Mouse (Mus musculus): ENCODE data around the gene Fam76b. TPM values are rescaled to one million over a fixed set of nuclear protein-coding genes. Genes with fewer than 3 reads are reported as not detected.

The Fam76b gene
- polyA plus RNA-seq, 1 experiment from 2014 or later: 20.4 TPM

GRCm38 (mm10) chr9:13871631-13872030 lies 44.1 kb downstream of the Fam76b start:
- Histone ChIP-seq H3K9me3 (ENCODE audit: control insufficient read depth, low read length) (no peaks in the 10 kb centered on the region), H3K27me3 (ENCODE audit: control insufficient read depth, insufficient read depth, low read length) (no peaks in the 10 kb centered on the region; the same call in 1 of the 2 replicates), H3K4me1 (ENCODE audit: control insufficient read depth in 2 of 2, insufficient read depth in 2 of 2, low read length in 2 of 2) (no peaks in the 10 kb centered on the region), H3K36me3 (ENCODE audit: control insufficient read depth, insufficient read depth, low read length) (no peaks in the 10 kb centered on the region), H3K27ac (replicated peaks in 1 of 2; ENCODE audit: control insufficient read depth in 1 of 2, insufficient read depth in 1 of 2, low read depth in 2 of 2, low read length in 2 of 2) (no peak overlapping the region), H3K4me3 (ENCODE audit: control insufficient read depth in 1 of 2, insufficient read depth in 1 of 2, low read depth in 1 of 2, low read length in 2 of 2) (no peak overlapping the region), H3K9ac (ENCODE audit: low read length) (no peak overlapping the region), H3K4me2 (ENCODE audit: low read length) (no peak overlapping the region)
- 85% methylated on average over 7 of the region's 7 CpGs for WGBS
- ATAC-seq (ENCODE audit: insufficient number of reproducible peaks, insufficient read depth, low FRiP score, low read depth): no peak

GRCm38 (mm10) chr9:13874359-13874758 lies 46.8 kb downstream of the Fam76b start:
- H3K4me1 ChIP-seq (ENCODE audit: control insufficient read depth in 2 of 2, insufficient read depth in 2 of 2, low read length in 2 of 2): no peaks in the 10 kb centered on the region
- no peak for ATAC-seq (ENCODE audit: insufficient number of reproducible peaks, insufficient read depth, low FRiP score, low read depth)
- H3K4me3 ChIP-seq (ENCODE audit: control insufficient read depth in 1 of 2, insufficient read depth in 1 of 2, low read depth in 1 of 2, low read length in 2 of 2): no peak overlapping the region
- 32% methylated on average over 2 of the region's 2 CpGs for WGBS
- H3K27me3 ChIP-seq (ENCODE audit: control insufficient read depth, insufficient read depth, low read length): no peaks in the 10 kb centered on the region; the same call in 1 of the 2 replicates
- no peak overlapping the region for H3K9ac ChIP-seq (ENCODE audit: low read length)
- H3K9me3 ChIP-seq (ENCODE audit: control insufficient read depth, low read length): no peaks in the 10 kb centered on the region
- H3K36me3 ChIP-seq (ENCODE audit: control insufficient read depth, insufficient read depth, low read length): no peaks in the 10 kb centered on the region
- no peak overlapping the region for H3K27ac ChIP-seq (replicated peaks in 1 of 2; ENCODE audit: control insufficient read depth in 1 of 2, insufficient read depth in 1 of 2, low read depth in 2 of 2, low read length in 2 of 2)
- no peak overlapping the region for H3K4me2 ChIP-seq (ENCODE audit: low read length)

GRCm38 (mm10) chr9:13875340-13875739 lies 47.8 kb downstream of the Fam76b start:
- ATAC-seq (ENCODE audit: insufficient number of reproducible peaks, insufficient read depth, low FRiP score, low read depth): no peak
- Histone ChIP-seq H3K4me2 (ENCODE audit: low read length) (no peak overlapping the region), H3K27ac (replicated peaks in 1 of 2; ENCODE audit: control insufficient read depth in 1 of 2, insufficient read depth in 1 of 2, low read depth in 2 of 2, low read length in 2 of 2) (no peak overlapping the region), H3K4me3 (ENCODE audit: control insufficient read depth in 1 of 2, insufficient read depth in 1 of 2, low read depth in 1 of 2, low read length in 2 of 2) (no peak overlapping the region), H3K9ac (ENCODE audit: low read length) (no peak overlapping the region), H3K9me3 (ENCODE audit: control insufficient read depth, low read length) (no peaks in the 10 kb centered on the region), H3K27me3 (ENCODE audit: control insufficient read depth, insufficient read depth, low read length) (no peaks in the 10 kb centered on the region; the same call in 1 of the 2 replicates), H3K36me3 (ENCODE audit: control insufficient read depth, insufficient read depth, low read length) (no peaks in the 10 kb centered on the region), H3K4me1 (ENCODE audit: control insufficient read depth in 2 of 2, insufficient read depth in 2 of 2, low read length in 2 of 2) (no peaks in the 10 kb centered on the region)
- 38% methylated on average over 2 of the region's 2 CpGs for WGBS

- no peak for ATAC-seq (ENCODE audit: insufficient number of reproducible peaks, insufficient read depth, low FRiP score, low read depth)
- Histone ChIP-seq H3K36me3 (ENCODE audit: control insufficient read depth, insufficient read depth, low read length) (no peaks in the 10 kb centered on the region), H3K27ac (replicated peaks in 1 of 2; ENCODE audit: control insufficient read depth in 1 of 2, insufficient read depth in 1 of 2, low read depth in 2 of 2, low read length in 2 of 2) (no peak overlapping the region), H3K9ac (ENCODE audit: low read length) (no peak overlapping the region), H3K4me2 (ENCODE audit: low read length) (no peak overlapping the region), H3K9me3 (ENCODE audit: control insufficient read depth, low read length) (no peaks in the 10 kb centered on the region), H3K27me3 (ENCODE audit: control insufficient read depth, insufficient read depth, low read length) (no peaks in the 10 kb centered on the region; the same call in 1 of the 2 replicates), H3K4me1 (ENCODE audit: control insufficient read depth in 2 of 2, insufficient read depth in 2 of 2, low read length in 2 of 2) (peaks cover 2 to 6% of the 10 kb centered on the region in 2 experiments; a peak in 1 of 4 replicates), H3K4me3 (ENCODE audit: control insufficient read depth in 1 of 2, insufficient read depth in 1 of 2, low read depth in 1 of 2, low read length in 2 of 2) (no peak overlapping the region)
- 56% methylated on average over 1 of the region's 1 CpGs for WGBS
Measured at GRCm38 (mm10) chr9:13880761-13881160, 53.2 kb downstream of the Fam76b start.

- Histone ChIP-seq H3K9me3 (ENCODE audit: control insufficient read depth, low read length) (no peaks in the 10 kb centered on the region), H3K4me2 (ENCODE audit: low read length) (no peak overlapping the region), H3K27ac (replicated peaks in 1 of 2; ENCODE audit: control insufficient read depth in 1 of 2, insufficient read depth in 1 of 2, low read depth in 2 of 2, low read length in 2 of 2) (no peak overlapping the region), H3K36me3 (ENCODE audit: control insufficient read depth, insufficient read depth, low read length) (no peaks in the 10 kb centered on the region), H3K4me1 (ENCODE audit: control insufficient read depth in 2 of 2, insufficient read depth in 2 of 2, low read length in 2 of 2) (peaks cover 2 to 6% of the 10 kb centered on the region in 2 experiments; a peak in 1 of 4 replicates), H3K27me3 (ENCODE audit: control insufficient read depth, insufficient read depth, low read length) (no peaks in the 10 kb centered on the region), H3K9ac (ENCODE audit: low read length) (no peak overlapping the region), H3K4me3 (ENCODE audit: control insufficient read depth in 1 of 2, insufficient read depth in 1 of 2, low read depth in 1 of 2, low read length in 2 of 2) (no peak overlapping the region)
- ATAC-seq (ENCODE audit: insufficient number of reproducible peaks, insufficient read depth, low FRiP score, low read depth): no peak
- 0% methylated on average over 2 of the region's 2 CpGs for WGBS
Measured at GRCm38 (mm10) chr9:13882478-13882877, 55.0 kb downstream of the Fam76b start.

GRCm38 (mm10) chr9:13888981-13889380 lies 61.5 kb downstream of the Fam76b start:
- no peak overlapping the region for H3K4me3 ChIP-seq (ENCODE audit: control insufficient read depth in 1 of 2, insufficient read depth in 1 of 2, low read depth in 1 of 2, low read length in 2 of 2)
- H3K27me3 ChIP-seq (ENCODE audit: control insufficient read depth, insufficient read depth, low read length): peaks cover 9% of the 10 kb centered on the region
- no peaks in the 10 kb centered on the region for H3K36me3 ChIP-seq (ENCODE audit: control insufficient read depth, insufficient read depth, low read length)
- H3K4me1 ChIP-seq (ENCODE audit: control insufficient read depth in 2 of 2, insufficient read depth in 2 of 2, low read length in 2 of 2): no peaks in the 10 kb centered on the region
- no peak overlapping the region for H3K27ac ChIP-seq (replicated peaks in 1 of 2; ENCODE audit: control insufficient read depth in 1 of 2, insufficient read depth in 1 of 2, low read depth in 2 of 2, low read length in 2 of 2)
- no peak for ATAC-seq (ENCODE audit: insufficient number of reproducible peaks, insufficient read depth, low FRiP score, low read depth)
- no peak overlapping the region for H3K4me2 ChIP-seq (ENCODE audit: low read length)
- H3K9ac ChIP-seq (ENCODE audit: low read length): no peak overlapping the region
- 70% methylated on average over 5 of the region's 5 CpGs for WGBS
- H3K9me3 ChIP-seq (ENCODE audit: control insufficient read depth, low read length): peaks cover 4% of the 10 kb centered on the region; the same call in 1 of the 2 replicates

- ATAC-seq (ENCODE audit: insufficient number of reproducible peaks, insufficient read depth, low FRiP score, low read depth): no peak; the same call in 1 of the 2 replicates
Measured at GRCm38 (mm10) chr9:13889657-13890056, 62.1 kb downstream of the Fam76b start.

GRCm38 (mm10) chr9:13890171-13890570 lies 62.7 kb downstream of the Fam76b start:
- H3K36me3 ChIP-seq (ENCODE audit: control insufficient read depth, insufficient read depth, low read length): no peaks in the 10 kb centered on the region
- no peak overlapping the region for H3K4me2 ChIP-seq (ENCODE audit: low read length)
- H3K9me3 ChIP-seq (ENCODE audit: control insufficient read depth, low read length): peaks cover 4% of the 10 kb centered on the region; the same call in 1 of the 2 replicates
- H3K9ac ChIP-seq (ENCODE audit: low read length): no peak overlapping the region
- no peaks in the 10 kb centered on the region for H3K4me1 ChIP-seq (ENCODE audit: control insufficient read depth in 2 of 2, insufficient read depth in 2 of 2, low read length in 2 of 2)
- no peak overlapping the region for H3K4me3 ChIP-seq (ENCODE audit: control insufficient read depth in 1 of 2, insufficient read depth in 1 of 2, low read depth in 1 of 2, low read length in 2 of 2)
- 53% methylated on average over 5 of the region's 5 CpGs for WGBS
- H3K27ac ChIP-seq (replicated peaks in 1 of 2; ENCODE audit: control insufficient read depth in 1 of 2, insufficient read depth in 1 of 2, low read depth in 2 of 2, low read length in 2 of 2): no peak overlapping the region
- no peak for ATAC-seq (ENCODE audit: insufficient number of reproducible peaks, insufficient read depth, low FRiP score, low read depth)
- H3K27me3 ChIP-seq (ENCODE audit: control insufficient read depth, insufficient read depth, low read length): peaks cover 9% of the 10 kb centered on the region

More at GRCm38 (mm10) chr9:13889657-13890056, 62.1 kb downstream of the Fam76b start:
- no peaks in the 10 kb centered on the region for H3K36me3 ChIP-seq (ENCODE audit: control insufficient read depth, insufficient read depth, low read length)
- H3K9ac ChIP-seq (ENCODE audit: low read length): no peak overlapping the region
- H3K9me3 ChIP-seq (ENCODE audit: control insufficient read depth, low read length): peaks cover 4% of the 10 kb centered on the region; the same call in 1 of the 2 replicates
- H3K27me3 ChIP-seq (ENCODE audit: control insufficient read depth, insufficient read depth, low read length): peaks cover 9% of the 10 kb centered on the region
- no peaks in the 10 kb centered on the region for H3K4me1 ChIP-seq (ENCODE audit: control insufficient read depth in 2 of 2, insufficient read depth in 2 of 2, low read length in 2 of 2)
- no peak overlapping the region for H3K4me3 ChIP-seq (ENCODE audit: control insufficient read depth in 1 of 2, insufficient read depth in 1 of 2, low read depth in 1 of 2, low read length in 2 of 2)
- H3K27ac ChIP-seq (replicated peaks in 1 of 2; ENCODE audit: control insufficient read depth in 1 of 2, insufficient read depth in 1 of 2, low read depth in 2 of 2, low read length in 2 of 2): no peak overlapping the region
- WGBS: 8% methylated on average over 9 of the region's 9 CpGs
- H3K4me2 ChIP-seq (ENCODE audit: low read length): no peak overlapping the region

Data from heart, embryonic 14.5 days (tissue).